Mouse (Mus musculus): ENCODE measurements around the gene Lmntd1.

The Lmntd1 gene

DNA sequence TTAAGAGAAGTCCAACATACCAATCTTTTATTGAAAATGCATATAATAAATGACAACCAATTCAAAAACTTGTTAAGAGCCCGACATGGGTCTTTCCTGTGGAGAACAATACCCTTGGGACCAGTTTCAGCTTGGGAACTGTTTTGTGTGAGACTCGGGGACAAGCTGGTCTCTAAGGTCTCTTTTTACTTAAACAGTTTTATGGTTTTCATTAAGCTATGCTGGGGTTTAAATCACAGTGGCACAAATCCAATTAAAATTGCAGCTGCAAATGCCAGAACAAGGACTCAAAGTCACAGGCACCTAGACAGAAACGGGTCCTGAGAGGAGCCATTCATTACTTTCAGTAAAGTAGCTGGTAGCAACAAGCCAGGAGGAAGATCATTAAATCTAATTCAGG, 8.9 kb downstream of the Lmntd1 start:
- no peak for DNase-seq (ENCODE audit: low spot score in 2 of 2)

DNA sequence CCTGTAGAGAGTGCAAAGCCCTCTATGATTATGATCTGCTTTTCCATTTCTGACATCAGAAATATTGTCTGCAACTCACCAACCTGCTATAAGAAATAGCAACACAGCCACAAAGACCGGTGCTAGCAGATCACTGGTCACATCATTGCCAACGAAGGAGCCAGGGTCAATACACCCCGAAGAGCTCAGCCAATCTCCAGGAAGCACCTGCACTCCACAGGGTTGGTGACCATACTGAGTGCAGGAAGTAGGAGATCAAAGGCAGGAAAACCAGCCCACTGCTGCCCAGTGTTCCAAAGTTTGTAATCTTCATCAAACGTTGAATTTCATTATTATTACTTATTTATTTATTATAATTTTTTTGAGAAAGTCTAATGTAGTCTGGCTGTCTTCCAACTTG, 9.5 kb downstream of the Lmntd1 start:
- no peak for DNase-seq (ENCODE audit: low spot score in 2 of 2)

- no peak for DNase-seq (ENCODE audit: low spot score in 2 of 2)
Observed at GRCm38 (mm10) chr6:145604126-145604525, 10.0 kb downstream of the Lmntd1 start.

DNA sequence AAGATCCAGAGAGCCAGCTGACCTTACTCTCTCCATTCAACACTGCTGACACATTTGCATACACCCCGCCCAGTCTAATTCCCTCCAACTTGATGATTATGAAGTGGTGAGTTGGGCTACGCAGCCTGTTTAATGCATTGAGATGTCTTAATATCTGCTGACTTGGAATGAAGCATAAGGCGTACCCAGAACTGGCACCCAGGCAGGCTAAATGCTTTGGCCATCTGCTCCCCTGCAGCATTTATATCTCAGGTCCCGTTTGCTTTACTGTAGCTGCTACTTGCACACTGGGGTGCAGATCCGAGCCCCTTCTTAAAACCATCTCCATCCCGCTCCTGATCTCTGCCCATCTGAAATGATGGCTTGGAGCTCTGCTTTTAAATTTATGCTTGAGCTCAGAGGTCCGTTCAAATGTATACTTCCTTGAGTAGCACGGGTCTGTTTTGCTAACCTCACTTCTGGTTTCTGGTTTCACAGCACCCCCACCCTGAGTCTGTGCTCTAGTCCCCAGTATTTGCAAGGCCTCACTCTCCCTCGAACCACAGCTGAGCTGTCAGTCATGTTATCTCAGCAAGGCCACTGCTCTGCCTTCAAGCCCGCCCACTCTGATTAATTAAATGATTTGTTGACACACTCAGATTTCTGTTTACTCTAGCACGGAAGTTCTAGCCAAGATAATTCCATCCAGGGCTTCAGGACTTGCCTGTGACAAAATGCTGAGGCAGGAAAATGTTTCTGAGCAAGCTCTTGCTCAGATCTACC, 15.1 kb downstream of the Lmntd1 start:
- DNase-seq (ENCODE audit: low spot score in 2 of 2), result no peak

DNA sequence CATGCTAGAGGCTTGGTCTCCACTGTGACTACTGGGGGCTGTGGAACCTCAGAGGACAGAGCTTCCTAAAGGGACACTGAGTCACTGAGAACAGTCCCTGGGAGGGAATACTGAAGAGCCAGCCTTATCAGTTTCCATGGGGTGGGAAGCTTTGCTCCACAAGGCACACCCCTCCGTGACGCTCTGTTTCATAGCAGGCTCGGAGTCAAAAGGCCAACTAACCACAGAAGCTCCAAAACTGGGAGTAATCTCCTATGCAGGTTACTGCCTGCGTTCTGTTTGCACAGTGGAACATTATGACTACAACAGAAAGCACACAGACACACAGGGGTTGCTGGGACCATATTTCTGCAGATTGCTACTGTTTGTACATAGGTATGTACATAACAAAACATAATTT, 18.2 kb downstream of the Lmntd1 start:
- DNase-seq (ENCODE audit: low spot score in 2 of 2), result no peak

- DNase-seq (ENCODE audit: low spot score in 2 of 2), result no peak
Observed at GRCm38 (mm10) chr6:145593991-145594390, 20.1 kb downstream of the Lmntd1 start.

GRCm38 (mm10) chr6:145592531-145592998, 21.6 kb downstream of the Lmntd1 start:
- no peak for DNase-seq (ENCODE audit: low spot score in 2 of 2)

- no peak for DNase-seq (ENCODE audit: low spot score in 2 of 2)
Observed at GRCm38 (mm10) chr6:145592036-145592435, 22.1 kb downstream of the Lmntd1 start.

- no peak for DNase-seq (ENCODE audit: low spot score in 2 of 2)
Observed at GRCm38 (mm10) chr6:145591578-145591977, 22.5 kb downstream of the Lmntd1 start.

- no peak for DNase-seq (ENCODE audit: low spot score in 2 of 2)
Observed at GRCm38 (mm10) chr6:145590501-145591293, 23.4 kb downstream of the Lmntd1 start.

DNA sequence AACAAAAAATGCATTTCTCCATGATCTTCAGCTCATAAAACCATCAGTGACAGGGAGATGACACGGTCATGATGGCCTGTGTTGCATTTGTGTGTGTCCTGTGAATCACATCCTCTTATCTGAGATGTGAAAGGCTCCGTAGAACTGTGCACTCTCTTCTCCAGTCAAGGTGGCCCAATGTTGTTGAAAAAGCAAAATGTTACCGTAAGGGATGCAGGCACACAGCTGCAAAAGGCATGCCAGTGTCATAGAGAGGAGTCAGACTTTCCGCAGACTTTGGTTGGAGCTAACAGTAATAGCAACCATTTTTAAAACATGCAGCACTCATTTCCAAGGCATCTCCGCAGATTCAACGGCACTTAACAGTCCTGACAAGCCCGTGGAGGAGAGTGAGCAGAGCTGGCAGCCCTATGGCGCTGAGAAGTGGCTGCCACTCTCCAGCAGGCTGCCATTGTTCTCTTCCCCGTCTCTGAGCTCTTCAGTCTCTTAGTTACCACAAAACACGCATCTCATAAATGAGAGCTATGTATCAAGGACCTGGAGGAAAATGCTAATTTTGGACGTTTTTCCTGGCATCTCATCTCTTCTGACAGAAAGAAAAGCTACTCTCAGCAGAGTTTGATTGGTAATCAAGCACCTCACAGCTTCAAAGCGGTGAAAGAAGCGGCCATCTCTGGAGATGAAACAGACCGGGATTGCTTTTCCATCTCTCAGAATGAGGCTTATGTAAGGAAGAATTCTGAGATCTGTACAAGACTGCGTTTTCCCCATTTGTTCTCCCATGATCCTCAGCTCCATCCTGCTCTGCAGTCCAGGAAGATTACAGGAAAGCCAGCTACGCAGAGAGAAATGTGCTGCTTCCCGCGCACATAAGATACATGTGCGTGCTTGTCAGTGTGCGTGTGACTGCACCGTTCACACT, 28.8 kb downstream of the Lmntd1 start:
- no peak for DNase-seq (ENCODE audit: low spot score in 2 of 2)

GRCm38 (mm10) chr6:145581366-145582170, 32.6 kb downstream of the Lmntd1 start:
- DNase-seq (ENCODE audit: low spot score in 2 of 2), result no peak

GRCm38 (mm10) chr6:145579761-145580160, 34.4 kb downstream of the Lmntd1 start:
- no peak for DNase-seq (ENCODE audit: low spot score in 2 of 2)

DNA sequence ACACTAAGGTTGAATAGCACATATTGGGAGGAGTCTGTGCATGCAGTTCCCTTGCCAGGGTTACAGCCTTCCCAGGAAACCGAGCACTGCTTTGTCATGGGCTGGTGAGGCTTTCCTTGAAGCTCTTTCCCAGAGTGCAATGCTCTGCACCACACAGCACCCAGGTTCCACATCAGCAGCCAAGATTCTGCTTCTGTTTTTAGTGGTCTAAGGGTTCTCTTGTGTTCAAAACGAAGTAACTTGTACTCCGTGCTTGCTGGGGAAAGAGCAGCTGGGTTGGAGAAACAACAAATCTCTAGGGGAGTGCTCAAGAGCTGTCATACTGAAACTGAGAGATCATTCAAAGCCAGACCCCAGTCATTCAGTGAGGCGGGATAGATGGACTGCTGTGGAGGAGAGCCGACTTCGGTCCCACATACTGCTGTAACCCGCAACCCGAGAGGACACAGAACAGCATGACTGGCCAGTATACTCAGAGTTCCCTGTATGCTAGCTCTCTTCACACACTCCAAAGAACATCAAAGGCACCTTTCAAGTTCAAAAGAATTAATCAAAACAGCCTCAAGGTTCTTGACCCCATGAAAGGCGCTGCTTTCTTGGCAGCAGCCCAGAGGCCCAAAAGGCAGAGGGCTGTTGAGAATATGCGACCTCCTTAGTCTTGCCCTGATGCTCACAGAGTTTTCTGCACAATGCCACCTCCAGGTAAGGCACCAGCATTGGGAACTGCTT, 35.5 kb downstream of the Lmntd1 start:
- DNase-seq (ENCODE audit: low spot score in 2 of 2), result no peak

- DNase-seq (ENCODE audit: low spot score in 2 of 2), result no peak
Observed at GRCm38 (mm10) chr6:145576762-145577161, 37.4 kb downstream of the Lmntd1 start.

DNA sequence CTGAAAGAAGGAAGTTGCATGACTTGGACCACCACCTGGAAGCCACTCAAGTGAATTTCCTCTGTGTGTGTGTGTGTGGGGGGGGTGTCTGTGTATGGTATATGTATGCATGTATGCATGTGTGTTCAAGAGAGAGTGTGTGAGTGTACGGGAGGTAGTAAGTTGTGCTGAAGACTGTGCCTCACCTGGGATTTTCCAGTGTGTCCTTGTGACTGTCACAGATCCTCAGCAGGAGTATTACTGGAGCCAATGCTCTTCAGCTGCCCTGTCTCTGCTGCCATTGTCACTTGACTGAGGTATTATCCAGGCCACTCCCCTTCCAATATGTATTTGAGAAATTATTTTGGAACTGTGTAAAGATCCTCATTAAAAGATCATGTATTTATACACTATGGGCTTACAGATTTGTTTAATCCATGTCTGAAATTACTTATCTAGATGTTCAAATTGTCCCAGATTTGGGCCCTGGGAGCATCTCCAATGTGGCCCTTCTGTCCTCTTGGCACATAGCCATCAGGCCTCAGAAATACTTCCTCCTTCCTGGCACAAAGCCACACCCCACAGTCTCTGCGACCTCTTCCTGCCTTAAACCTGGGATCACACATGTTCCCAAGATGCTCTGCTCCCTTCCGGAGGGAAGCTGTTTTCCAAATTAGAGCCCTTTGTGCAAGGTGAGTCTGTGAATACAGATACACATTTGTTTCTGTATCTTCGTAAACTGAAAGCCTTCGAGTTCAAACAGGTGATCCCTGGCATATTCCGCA, 40.7 kb downstream of the Lmntd1 start:
- no peak for DNase-seq (ENCODE audit: low spot score in 2 of 2)

DNA sequence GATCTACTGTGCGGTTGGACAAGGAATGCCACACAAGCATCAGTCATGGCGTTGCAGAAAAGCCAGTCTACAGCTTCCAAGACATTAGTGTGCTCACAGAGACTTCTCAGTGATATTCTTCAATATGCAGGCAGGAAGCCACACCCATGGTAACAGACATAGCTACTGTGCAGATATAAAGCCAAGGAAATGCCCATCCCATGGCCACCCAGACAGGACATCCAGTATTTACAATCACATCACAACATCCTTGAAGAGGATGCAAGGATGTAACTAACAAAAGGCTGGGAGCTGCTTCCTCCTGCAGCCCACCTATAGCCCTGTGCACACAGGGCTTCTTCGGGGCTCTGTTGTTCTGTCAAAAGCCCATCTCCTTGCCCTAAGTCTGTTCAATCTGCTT, 45.4 kb downstream of the Lmntd1 start:
- no peak for DNase-seq (ENCODE audit: low spot score in 2 of 2)

- DNase-seq (ENCODE audit: low spot score in 2 of 2), result no peak
Observed at GRCm38 (mm10) chr6:145567832-145568231, 46.3 kb downstream of the Lmntd1 start.

- DNase-seq (ENCODE audit: low spot score in 2 of 2), result no peak
Observed at GRCm38 (mm10) chr6:145567296-145567695, 46.8 kb downstream of the Lmntd1 start.

GRCm38 (mm10) chr6:145565663-145566062, 48.5 kb downstream of the Lmntd1 start:
- DNase-seq (ENCODE audit: low spot score in 2 of 2), result no peak
